Mouse (Mus musculus) limb, embryonic 10.5 days (tissue): Measurements from ENCODE around the gene Taok2. TPM values are rescaled to one million over a fixed set of nuclear protein-coding genes. Genes with fewer than 3 reads are reported as not detected.
A peak's percentile ranks its signal among the peaks of the same experiment; 100 is the strongest.

Experiments used
- DNase-seq: peaks from one replicate; pipeline ENCODE4 v3.0.0-alpha.2; 2017; ENCODE audit warnings: low spot score
- H3K27ac ChIP-seq: fragments of 300-500 bp; sonication (generic); 2 replicates; pipeline ENCODE4 v1.5.1; 2016; ENCODE audit warnings: mild to moderate bottlenecking
- H3K27me3 ChIP-seq: fragments of 300-500 bp; sonication (generic); 2 replicates; pipeline ENCODE4 v1.6.1; 2016; ENCODE audit warnings: low read depth, mild to moderate bottlenecking; ENCODE audit not compliant: poor library complexity, severe bottlenecking
- H3K36me3 ChIP-seq: fragments of 300-500 bp; sonication (generic); 2 replicates; pipeline ENCODE4 v1.6.1; 2016; ENCODE audit warnings: mild to moderate bottlenecking, moderate library complexity
- H3K4me1 ChIP-seq: fragments of 300-500 bp; sonication (generic); 2 replicates; pipeline ENCODE4 v1.6.1; 2016
- H3K4me3 ChIP-seq: fragments of 300-500 bp; sonication (generic); 2 replicates; pipeline ENCODE4 v1.5.1; 2016; ENCODE audit warnings: mild to moderate bottlenecking, moderate library complexity
- H3K9me3 ChIP-seq: fragments of 300-500 bp; sonication (generic); replicated peaks from 2 replicates; pipeline ENCODE4 v1.6.1; 2016; ENCODE audit warnings: mild to moderate bottlenecking
- WGBS: fragments of 180-500 bp; shearing (Covaris S2); methylation state at CpG from one replicate; pipeline ENCODE4 v1.1.7; 2016; 5-methylcytosine and 5-hydroxymethylcytosine counted together
- polyA plus RNA-seq: library from polyadenylated mRNA; unstranded; fragments of >200 nt; fragmentation: Nextera tagmentation; extraction: Ambion mirVana; gene quantifications from 2 replicates; pipeline ENCODE4 v1.2.1, GENCODE M21; 2016

Taok2 gene
- polyA plus RNA-seq, 1 experiment from 2014 or later, result 56.4 TPM

DNA sequence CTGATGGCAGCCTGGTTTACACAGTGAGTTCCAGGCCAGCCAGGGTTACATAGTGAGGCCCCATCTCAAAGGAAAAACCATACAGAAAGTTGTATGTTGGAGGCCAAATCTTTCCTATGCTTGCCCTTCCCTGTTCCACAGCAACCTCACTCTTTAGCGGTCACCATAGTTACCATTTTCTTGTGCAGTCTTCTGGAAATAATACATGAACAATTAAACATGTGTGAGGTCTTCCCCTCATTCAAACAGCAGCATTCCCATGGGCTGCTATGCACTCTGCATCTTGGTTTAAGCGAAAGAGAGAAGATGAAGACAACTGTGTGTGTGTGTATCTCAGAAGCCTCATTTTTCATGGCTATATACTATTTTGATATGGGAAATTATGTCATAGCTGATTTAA is 39.0 kb downstream of the Taok2 start:
- H3K36me3 ChIP-seq, result no peaks in the 10 kb centered on the region
- peaks cover 42% of the 10 kb centered on the region for H3K27me3 ChIP-seq
- 92% methylated on average over 2 of the region's 2 CpGs for WGBS
- H3K27ac ChIP-seq, result no peak overlapping the region
- peaks cover 18% of the 10 kb centered on the region for H3K4me1 ChIP-seq
- no peak for DNase-seq
- H3K4me3 ChIP-seq, result no peak overlapping the region
- no peaks in the 10 kb centered on the region for H3K9me3 ChIP-seq

- no peaks in the 10 kb centered on the region for H3K36me3 ChIP-seq
- H3K27ac ChIP-seq, result no peak overlapping the region
- peaks cover 12% of the 10 kb centered on the region for H3K4me1 ChIP-seq
- H3K4me3 ChIP-seq, result no peak overlapping the region
- no peaks in the 10 kb centered on the region for H3K9me3 ChIP-seq
- H3K27me3 ChIP-seq, result peaks cover 20% of the 10 kb centered on the region
- no peak for DNase-seq
- WGBS, result 81% methylated on average over 9 of the region's 9 CpGs
These were observed 41.2 kb downstream of the Taok2 start for GRCm38 (mm10) chr7:126843276-126843675.

DNA sequence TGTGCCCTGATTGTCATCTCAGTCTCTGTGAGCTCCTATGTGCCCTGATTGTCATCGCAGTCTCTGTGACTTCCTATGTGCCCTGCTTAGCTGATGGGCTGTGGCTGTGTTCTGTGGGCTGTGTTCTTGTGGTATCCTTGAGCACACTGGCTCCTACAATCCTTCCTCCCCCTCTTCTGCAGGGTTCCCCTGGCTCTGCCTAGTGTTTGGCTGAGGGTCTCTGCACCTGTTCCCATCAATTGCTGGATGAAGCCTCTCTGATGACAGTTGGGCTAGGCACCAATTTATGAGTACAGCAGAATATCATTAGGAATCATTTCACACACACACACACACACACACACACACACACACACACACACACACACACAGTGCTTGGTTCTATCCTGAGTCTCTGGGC is 51.2 kb downstream of the Taok2 start:
- 95% methylated on average over 1 of the region's 1 CpGs for WGBS
- no peak overlapping the region for H3K4me3 ChIP-seq
- no peaks in the 10 kb centered on the region for H3K9me3 ChIP-seq
- H3K36me3 ChIP-seq, result no peaks in the 10 kb centered on the region
- no peak overlapping the region for H3K27ac ChIP-seq
- peaks cover 31% of the 10 kb centered on the region for H3K27me3 ChIP-seq
- H3K4me1 ChIP-seq, result peaks cover 32% of the 10 kb centered on the region
- no peak for DNase-seq

DNA sequence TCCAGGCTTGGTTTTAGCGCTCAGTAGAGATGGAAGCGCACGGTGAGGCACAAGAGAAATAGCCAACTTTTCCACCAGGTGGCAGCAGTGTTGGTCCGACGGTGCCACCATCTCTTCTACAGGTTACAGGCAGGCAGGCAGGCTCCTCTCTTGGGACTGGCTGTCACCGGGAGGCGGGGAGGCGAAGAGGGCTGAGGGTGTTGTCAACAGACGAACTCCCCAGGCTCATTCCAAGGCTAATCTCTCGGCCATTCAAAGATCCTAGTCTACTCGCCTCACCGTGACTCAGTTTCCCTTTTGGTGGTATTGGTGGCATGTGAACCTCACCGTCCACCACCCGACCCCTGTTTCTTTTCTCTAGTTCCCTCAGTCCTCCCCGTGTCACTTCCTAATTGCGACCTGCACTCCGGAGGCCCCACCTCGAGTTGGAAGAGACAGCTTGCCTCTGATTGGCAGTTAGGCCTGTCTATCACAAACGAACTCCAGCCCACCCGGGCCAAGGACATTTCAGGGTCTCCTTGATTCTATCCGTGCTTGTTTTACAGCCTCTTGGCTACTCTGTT is 52.4 kb downstream of the Taok2 start:
- Histone ChIP-seq H3K4me1 (peaks cover 32% of the 10 kb centered on the region), H3K36me3 (no peaks in the 10 kb centered on the region), H3K9me3 (no peaks in the 10 kb centered on the region), H3K4me3 (peak overlapping the region; percentile 37), H3K27me3 (peaks cover 31% of the 10 kb centered on the region), H3K27ac (no peak overlapping the region)
- 2% methylated on average over 21 of the region's 21 CpGs for WGBS
- peak; percentile 74 for DNase-seq

GRCm38 (mm10) chr7:126831539-126831938 is 53.0 kb downstream of the Taok2 start, which contains the start of gene 4930451I11Rik:
4930451I11Rik (minus strand) TSS chr7:126831639.
- Histone ChIP-seq H3K9me3 (no peaks in the 10 kb centered on the region), H3K4me1 (peaks cover 30% of the 10 kb centered on the region), H3K4me3 (peak within 1 kb of the TSS; percentile 37), H3K36me3 (no peaks in the 10 kb centered on the region), H3K27me3 (peaks cover 31% of the 10 kb centered on the region), H3K27ac (no peak within 1 kb of the TSS)
- DNase-seq, result no peak
- WGBS, result 59% methylated on average over 5 of the region's 5 CpGs

GRCm38 (mm10) chr7:126825952-126826351 is 58.6 kb downstream of the Taok2 start:
- WGBS, result 75% methylated on average over 5 of the region's 5 CpGs
- Histone ChIP-seq H3K27me3 (peaks cover 58% of the 10 kb centered on the region), H3K4me3 (no peak overlapping the region), H3K9me3 (no peaks in the 10 kb centered on the region), H3K27ac (no peak overlapping the region), H3K4me1 (peaks cover 27% of the 10 kb centered on the region), H3K36me3 (no peaks in the 10 kb centered on the region)
- no peak for DNase-seq

DNA sequence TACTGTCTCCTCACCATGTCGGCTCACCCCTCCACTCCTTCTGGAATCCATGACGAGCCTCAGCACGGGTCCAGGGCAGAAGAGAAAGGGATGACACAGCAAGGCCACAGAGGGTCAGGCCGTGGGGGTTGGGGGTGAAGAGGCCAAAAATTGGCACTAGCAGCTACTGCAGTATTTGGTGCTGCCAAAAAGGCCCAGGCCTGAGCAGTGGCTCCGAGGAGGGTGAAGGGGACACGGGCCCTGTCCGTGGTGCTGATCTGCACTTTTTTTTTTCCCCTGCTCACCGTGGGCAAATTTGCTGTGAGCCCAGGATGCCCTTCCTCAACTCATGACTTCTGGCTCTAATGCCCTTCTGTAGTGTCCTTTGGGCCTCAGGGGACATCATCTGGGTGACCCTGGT is 59.1 kb downstream of the Taok2 start:
- Histone ChIP-seq H3K27me3 (peaks cover 52% of the 10 kb centered on the region), H3K4me1 (peaks cover 24% of the 10 kb centered on the region), H3K36me3 (no peaks in the 10 kb centered on the region), H3K4me3 (no peak overlapping the region), H3K27ac (no peak overlapping the region), H3K9me3 (no peaks in the 10 kb centered on the region)
- WGBS, result 21% methylated on average over 8 of the region's 8 CpGs
- peak; percentile 68 for DNase-seq

- 10% methylated on average over 10 of the region's 10 CpGs for WGBS
- H3K4me3 ChIP-seq, result no peak overlapping the region; the same call in 1 of the 2 replicates
- H3K27ac ChIP-seq, result no peak overlapping the region
- peaks cover 16% of the 10 kb centered on the region for H3K4me1 ChIP-seq
- H3K9me3 ChIP-seq, result no peaks in the 10 kb centered on the region
- no peak for DNase-seq
- no peaks in the 10 kb centered on the region for H3K36me3 ChIP-seq
- peaks cover 38% of the 10 kb centered on the region for H3K27me3 ChIP-seq
These were observed 60.6 kb downstream of the Taok2 start for GRCm38 (mm10) chr7:126823940-126824339.

GRCm38 (mm10) chr7:126823202-126823711 is 61.2 kb downstream of the Taok2 start:
- no peaks in the 10 kb centered on the region for H3K9me3 ChIP-seq
- H3K27me3 ChIP-seq, result peaks cover 38% of the 10 kb centered on the region
- WGBS, result 0% methylated on average over 12 of the region's 19 CpGs
- no peaks in the 10 kb centered on the region for H3K36me3 ChIP-seq
- H3K27ac ChIP-seq, result no peak overlapping the region
- H3K4me1 ChIP-seq, result peaks cover 16% of the 10 kb centered on the region
- DNase-seq, result no peak
- H3K4me3 ChIP-seq, result peak overlapping the region; percentile 42

DNA sequence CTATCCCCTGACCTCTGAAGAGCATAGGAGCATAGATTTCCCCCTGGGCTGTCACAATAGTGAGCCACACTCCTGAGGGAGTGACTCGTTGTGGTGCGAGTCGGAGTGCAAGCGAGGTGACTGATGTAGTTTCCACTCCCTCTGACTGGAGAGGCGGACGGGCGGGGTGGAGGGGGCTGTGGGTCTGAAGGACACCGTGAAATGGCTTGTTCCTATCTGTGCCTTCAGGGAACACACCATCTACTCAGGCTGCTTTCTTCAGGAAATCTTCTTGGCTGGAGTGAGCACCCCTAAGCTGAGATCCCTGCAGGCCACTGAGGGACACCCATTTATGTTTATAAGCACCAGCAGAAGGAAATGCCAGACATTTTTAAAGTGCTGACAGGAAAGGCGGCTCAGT is 61.8 kb downstream of the Taok2 start:
- H3K36me3 ChIP-seq, result no peaks in the 10 kb centered on the region
- no peaks in the 10 kb centered on the region for H3K9me3 ChIP-seq
- no peak overlapping the region for H3K27ac ChIP-seq
- DNase-seq, result no peak
- peaks cover 38% of the 10 kb centered on the region for H3K27me3 ChIP-seq
- H3K4me1 ChIP-seq, result peaks cover 16% of the 10 kb centered on the region
- H3K4me3 ChIP-seq, result peak overlapping the region; percentile 42; the same call in 1 of the 2 replicates
- WGBS, result 7% methylated on average over 9 of the region's 9 CpGs

- no peaks in the 10 kb centered on the region for H3K9me3 ChIP-seq
- H3K36me3 ChIP-seq, result no peaks in the 10 kb centered on the region
- H3K4me1 ChIP-seq, result peaks cover 16% of the 10 kb centered on the region
- WGBS, result 23% methylated on average over 7 of the region's 7 CpGs
- H3K4me3 ChIP-seq, result no peak overlapping the region
- no peak overlapping the region for H3K27ac ChIP-seq
- DNase-seq, result peak; percentile 88
- peaks cover 38% of the 10 kb centered on the region for H3K27me3 ChIP-seq
These were observed 62.5 kb downstream of the Taok2 start for GRCm38 (mm10) chr7:126821835-126822511.

DNA sequence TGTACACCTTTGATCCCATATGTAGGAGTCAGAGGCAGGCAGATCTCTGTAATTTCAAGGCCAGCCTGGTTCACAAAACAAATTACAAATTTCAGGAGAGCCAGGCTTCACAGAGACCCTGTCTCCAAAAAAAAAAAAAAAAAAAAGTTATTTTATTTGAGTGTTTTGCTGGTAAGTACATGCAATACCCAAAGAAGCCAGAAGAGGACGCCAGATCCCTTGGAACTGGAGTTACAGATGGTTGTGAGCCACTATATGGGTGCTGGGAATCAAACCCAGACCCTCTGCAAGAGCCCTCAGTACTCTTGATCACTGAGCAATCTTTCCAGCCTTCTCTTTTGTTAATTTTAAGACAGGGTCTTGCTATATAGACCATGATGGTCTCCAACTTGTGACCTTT is 65.7 kb downstream of the Taok2 start:
- Histone ChIP-seq H3K27me3 (peaks cover 21% of the 10 kb centered on the region), H3K4me3 (no peak overlapping the region), H3K27ac (no peak overlapping the region), H3K9me3 (no peaks in the 10 kb centered on the region), H3K4me1 (peaks cover 13% of the 10 kb centered on the region), H3K36me3 (no peaks in the 10 kb centered on the region)
- no peak for DNase-seq
- 42% methylated on average over 1 of the region's 1 CpGs for WGBS

DNA sequence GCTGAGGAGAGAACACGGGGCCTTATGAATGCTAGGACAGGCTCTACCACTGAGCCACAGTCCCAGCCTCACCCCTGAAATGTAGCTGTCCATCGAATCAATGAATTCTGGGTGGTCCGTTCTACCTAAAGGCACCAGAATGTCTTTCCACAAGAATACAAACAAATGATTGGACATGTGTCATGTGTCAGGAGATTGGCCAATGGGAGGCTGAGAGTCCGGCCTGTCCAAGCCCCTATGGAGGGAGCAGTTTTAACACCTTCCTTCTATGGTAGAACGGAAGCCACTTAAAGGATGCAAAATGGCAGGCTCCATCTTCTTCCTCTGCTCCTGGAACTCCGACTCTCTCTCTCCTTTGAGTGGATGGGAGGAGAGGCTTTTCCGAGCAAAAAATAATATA is 66.9 kb downstream of the Taok2 start:
- H3K4me1 ChIP-seq, result peaks cover under 1% of the 10 kb centered on the region
- H3K27me3 ChIP-seq, result peaks cover 8% of the 10 kb centered on the region
- WGBS, result 93% methylated on average over 7 of the region's 7 CpGs
- DNase-seq, result no peak
- H3K4me3 ChIP-seq, result no peak overlapping the region
- no peaks in the 10 kb centered on the region for H3K36me3 ChIP-seq
- no peaks in the 10 kb centered on the region for H3K9me3 ChIP-seq
- no peak overlapping the region for H3K27ac ChIP-seq
